Mouse (Mus musculus): ENCODE measurements around the gene Cluh.
A peak's percentile ranks its signal among the peaks of the same experiment; 100 is the strongest.

The Cluh gene

DNA sequence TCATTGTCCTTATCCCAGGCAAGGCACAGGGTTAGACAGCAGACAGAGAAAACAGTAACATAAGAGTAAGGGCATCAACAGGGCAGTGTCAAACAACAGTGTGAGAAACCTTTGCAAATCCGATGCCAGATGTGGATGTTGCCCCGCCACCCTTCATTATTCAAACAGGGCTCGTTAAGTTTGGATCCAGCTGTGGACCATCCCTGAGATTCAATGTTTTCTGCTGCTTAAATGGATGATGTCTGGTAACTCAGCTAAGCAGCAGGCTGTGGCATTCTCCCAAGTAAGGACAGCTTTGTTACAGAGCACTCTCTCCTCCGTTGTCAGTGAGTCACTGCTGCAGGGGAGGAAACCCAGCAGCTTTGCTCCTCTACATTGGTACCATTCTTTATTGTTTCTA is 25.9 kb downstream of the Cluh start:
- DNase-seq = no peak

DNA sequence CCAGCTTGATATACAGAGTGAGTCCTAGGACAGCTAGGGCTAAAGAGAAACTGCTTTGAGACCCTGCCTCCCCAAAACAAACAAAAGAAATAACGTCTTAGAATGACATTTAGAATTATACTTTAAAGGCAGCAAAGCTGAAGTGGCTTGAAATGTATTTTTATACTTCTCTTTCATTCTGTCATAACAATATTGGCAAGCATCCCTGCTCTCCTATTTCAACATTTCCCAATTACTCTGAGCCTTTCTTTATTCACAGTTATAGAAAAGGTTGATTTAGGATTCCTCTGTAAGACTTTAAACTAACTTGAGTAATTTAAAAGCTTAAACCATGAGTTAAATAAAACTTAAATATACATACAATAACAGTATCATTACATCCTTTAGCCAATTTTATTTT is 42.9 kb downstream of the Cluh start:
- DNase-seq = no peak

DNA sequence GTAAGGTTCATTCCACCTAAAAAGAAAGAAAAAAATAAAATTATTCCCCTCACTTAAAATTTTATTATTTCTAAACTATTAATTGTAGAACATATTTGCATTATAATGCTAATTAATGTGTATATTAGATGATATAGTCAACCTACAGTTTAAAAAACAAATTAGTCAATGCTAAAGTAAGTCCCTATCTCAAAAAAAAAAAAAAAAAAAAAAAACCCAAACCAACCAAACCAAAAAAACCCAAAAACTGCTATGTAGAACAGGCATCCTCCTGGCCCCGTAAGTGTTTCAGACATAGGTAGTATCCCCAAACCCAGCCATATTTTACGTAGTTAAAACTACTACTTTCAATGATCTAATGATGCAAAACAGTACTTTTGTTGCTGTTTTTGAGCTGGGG is 50.2 kb downstream of the Cluh start:
- DNase-seq = no peak

DNA sequence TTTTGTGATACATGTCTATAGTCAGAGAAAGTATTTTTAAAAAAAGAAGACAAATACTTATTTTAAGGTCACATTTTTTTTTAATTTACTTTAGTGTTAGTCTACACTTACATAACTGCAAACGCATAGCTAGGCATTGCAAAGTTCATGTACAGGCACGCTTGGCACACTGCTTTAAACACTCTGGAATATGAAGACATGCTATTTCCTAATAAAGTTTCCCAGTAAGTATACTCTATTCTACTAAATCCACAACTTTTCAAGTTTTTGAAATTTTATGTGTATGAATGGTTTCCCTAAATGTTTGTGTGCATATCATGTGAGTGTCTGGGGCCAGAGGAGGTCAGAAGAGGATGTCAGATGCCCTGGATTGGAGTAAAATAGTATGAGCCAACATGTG is 54.8 kb downstream of the Cluh start:
- DNase-seq = no peak

DNA sequence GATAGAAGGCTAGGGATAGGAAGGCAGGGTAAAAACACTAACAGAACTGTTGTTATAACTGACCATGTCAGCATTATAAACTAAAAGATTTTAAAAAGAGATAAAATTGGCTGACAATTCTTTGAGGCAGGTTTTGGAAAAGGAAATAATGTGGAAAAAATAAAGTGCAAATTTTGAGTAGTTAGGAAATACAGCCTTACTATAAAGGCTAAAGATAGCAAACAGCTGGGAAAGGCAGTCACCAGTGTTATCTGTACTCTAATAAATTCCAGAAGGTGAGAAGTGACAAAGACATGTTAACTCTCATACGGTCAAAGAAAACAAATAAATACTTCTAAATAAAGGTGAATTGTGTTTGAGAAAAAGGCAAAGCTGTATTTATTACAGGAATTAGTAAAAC is 59.5 kb downstream of the Cluh start:
- DNase-seq = no peak

DNA sequence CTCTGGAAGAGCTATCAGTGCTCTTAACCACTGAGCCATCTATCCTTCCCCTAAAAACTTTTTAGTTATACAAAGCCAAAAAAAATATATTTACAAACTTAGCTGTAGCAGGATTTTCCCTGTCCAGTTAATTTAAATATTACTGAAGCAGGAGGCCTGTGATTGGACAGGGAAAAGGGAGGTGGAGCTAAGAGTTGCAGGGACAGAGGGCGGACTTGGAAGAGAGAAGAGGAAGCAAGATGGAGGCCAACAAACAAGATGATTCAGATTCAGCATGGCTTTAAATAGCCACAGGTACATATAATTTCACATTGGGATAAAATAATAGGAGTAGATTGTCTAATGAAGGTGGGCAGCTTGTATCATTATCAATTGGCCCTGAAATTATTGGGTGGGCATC is 61.4 kb downstream of the Cluh start:
- no peak for DNase-seq

DNA sequence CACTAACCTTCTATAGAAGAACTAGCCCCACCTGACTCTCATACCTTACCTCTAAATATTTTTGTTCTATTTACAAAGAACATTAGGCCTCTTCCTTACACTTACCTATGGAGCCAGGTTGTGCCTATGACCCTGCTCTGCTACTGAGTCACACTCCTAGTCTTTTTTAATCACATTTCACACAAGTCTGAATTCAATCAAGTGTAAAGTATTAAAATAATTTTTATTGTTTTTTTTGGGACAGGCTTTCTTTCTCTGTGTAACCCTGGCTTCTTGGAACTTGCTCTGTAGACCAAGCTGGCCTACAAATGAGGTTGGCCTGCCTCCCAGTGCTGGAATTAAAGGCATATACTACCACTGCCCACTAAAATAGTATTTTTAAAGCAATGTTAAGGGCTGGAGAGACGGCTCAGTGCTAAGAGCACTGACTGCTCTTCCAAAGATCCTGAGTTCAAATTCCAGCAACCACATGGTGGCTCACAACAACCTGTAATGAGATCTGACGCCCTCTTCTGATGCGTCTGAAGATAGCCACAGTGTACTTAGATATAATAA is 66.8 kb downstream of the Cluh start:
- peak; percentile 19 for DNase-seq

Data from right cerebral cortex, postnatal 4 days (tissue).